Mouse (Mus musculus): ENCODE results near the gene Cldnd1. TPM values are rescaled to one million over a fixed set of nuclear protein-coding genes. Genes with fewer than 3 reads are reported as not detected.

Cldnd1 gene
- total RNA-seq, 1 experiment from 2014 or later = 53.1 TPM

Other genes starting within 250 kb of the Cldnd1 start
- 43.7 to 77.1 TPM (median 49.8 TPM) in 3 replicates for gene St3gal6, start 203.7 kb upstream of the Cldnd1 start, total RNA-seq (2017)
- not detected in 3 replicates for gene Gm813, start 110.9 kb upstream of the Cldnd1 start, total RNA-seq (2017)
- not detected in 3 replicates for gene E330017A01Rik, start 89.2 kb upstream of the Cldnd1 start, total RNA-seq (2017)
- 7.1 to 14.9 TPM (median 10.7 TPM) in 3 replicates for gene Cpox, start 57.6 kb upstream of the Cldnd1 start, total RNA-seq (2017)
- 1.7 TPM in 1 of 3 replicates, not detected in the others for gene Gpr15, start 8.8 kb upstream of the Cldnd1 start, total RNA-seq (2017)
- gene Olfr172, start 35.3 kb downstream of the Cldnd1 start, total RNA-seq (2017) = not detected in 3 replicates
- gene Olfr173, start 72.4 kb downstream of the Cldnd1 start, total RNA-seq (2017) = not detected in 3 replicates
- not detected in 3 replicates for gene Olfr175-ps1, start 98.9 kb downstream of the Cldnd1 start, total RNA-seq (2017)
- gene Olfr177, start 146.9 kb downstream of the Cldnd1 start, total RNA-seq (2017) = not detected in 3 replicates
- not detected in 3 replicates for gene Olfr178, start 164.2 kb downstream of the Cldnd1 start, total RNA-seq (2017)
- gene Olfr181, start 200.8 kb downstream of the Cldnd1 start, total RNA-seq (2017) = not detected in 3 replicates
- not detected in 3 replicates for gene Olfr180, start 201.5 kb downstream of the Cldnd1 start, total RNA-seq (2017)

Measured in monocyte, adult 5-6 weeks (primary cell).